Mouse (Mus musculus) lung, embryonic 16.5 days (tissue): ENCODE measurements around the gene Rbfox2. TPM values are rescaled to one million over a fixed set of nuclear protein-coding genes. Genes with fewer than 3 reads are reported as not detected.

ENCODE experiments used
- ATAC-seq: fragments of 200-750 bp; cut with Nextera tagmentation; 2 replicates; pipeline ENCODE4 v1.8.0; 2017; ENCODE audit warnings: low read depth, mild to moderate bottlenecking, moderate library complexity
- H3K27ac ChIP-seq: fragments of 300-500 bp; sonication (generic); 2 replicates; pipeline ENCODE4 v1.5.1; 2014; ENCODE audit warnings: mild to moderate bottlenecking, control low read depth, low read length
- H3K27me3 ChIP-seq: fragments of 300-500 bp; sonication (generic); 2 replicates; pipeline ENCODE4 v1.6.1; 2014; ENCODE audit warnings: low read depth, low read length, mixed read lengths; ENCODE audit not compliant: control insufficient read depth, insufficient read depth
- H3K36me3 ChIP-seq: fragments of 300-500 bp; sonication (generic); 2 replicates; pipeline ENCODE4 v1.6.1; 2014; ENCODE audit warnings: low read length; ENCODE audit not compliant: control insufficient read depth, insufficient read depth
- H3K4me1 ChIP-seq: fragments of 300-500 bp; sonication (generic); replicated peaks from 2 replicates; pipeline ENCODE4 v1.6.1; 2014; ENCODE audit warnings: low read length, mixed read lengths; ENCODE audit not compliant: control insufficient read depth, insufficient read depth
- H3K4me2 ChIP-seq: fragments of 300-500 bp; sonication (generic); 2 replicates; pipeline ENCODE4 v1.6.1; 2014; ENCODE audit warnings: low read depth, low read length, control low read depth
- H3K4me3 ChIP-seq: fragments of 300-500 bp; sonication (generic); 2 replicates; pipeline ENCODE4 v1.5.1; 2014; ENCODE audit warnings: mild to moderate bottlenecking, low read length, control low read depth
- H3K9ac ChIP-seq: fragments of 300-500 bp; sonication (generic); 2 replicates; pipeline ENCODE4 v1.6.1; 2014; ENCODE audit warnings: low read length, control low read depth
- H3K9me3 ChIP-seq: fragments of 300-500 bp; sonication (generic); 2 replicates; pipeline ENCODE4 v1.6.1; 2016; ENCODE audit warnings: low read length; ENCODE audit not compliant: control insufficient read depth
- WGBS: fragments of 180-500 bp; shearing (Covaris S2); extraction: QIAGEN DNeasy Blood & Tissue Kit; methylation state at CpG from one replicate; pipeline ENCODE4 v1.1.7; 2014; 5-methylcytosine and 5-hydroxymethylcytosine counted together
- polyA plus RNA-seq: library from polyadenylated mRNA; unstranded; fragments of >200 nt; fragmentation: Nextera tagmentation; extraction: Ambion mirVana; gene quantifications from 2 replicates; pipeline ENCODE4 v1.2.1, GENCODE M21; 2015

Rbfox2 gene
- polyA plus RNA-seq, 1 experiment from 2014 or later, result 41.9 TPM

DNA sequence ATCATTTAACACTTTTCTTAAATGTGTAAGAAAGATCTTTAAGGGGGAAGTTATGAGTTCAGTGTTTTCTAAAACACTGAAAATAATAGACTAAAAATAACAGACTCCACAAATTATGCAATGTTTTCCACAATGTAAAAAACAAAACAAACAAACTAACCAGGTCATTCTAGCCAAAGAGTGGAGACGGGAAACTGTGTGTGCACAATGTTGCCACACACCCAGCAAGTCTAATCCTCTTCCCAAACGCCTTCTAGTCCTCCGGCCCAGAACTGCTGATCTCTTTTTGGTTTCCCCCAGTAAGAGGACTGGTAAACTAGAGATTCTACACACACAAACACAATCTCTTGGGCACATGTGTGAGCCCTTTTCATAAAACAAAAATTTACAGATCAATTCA, 55.1 kb downstream of the Rbfox2 start:
- ATAC-seq, result no peak
- WGBS, result 66% methylated on average over 3 of the region's 3 CpGs
- Histone ChIP-seq H3K4me1 (peaks cover 9% of the 10 kb centered on the region), H3K4me3 (no peak overlapping the region), H3K36me3 (no peaks in the 10 kb centered on the region), H3K27ac (no peak overlapping the region), H3K4me2 (no peak overlapping the region), H3K27me3 (no peaks in the 10 kb centered on the region), H3K9me3 (no peaks in the 10 kb centered on the region), H3K9ac (no peak overlapping the region)

DNA sequence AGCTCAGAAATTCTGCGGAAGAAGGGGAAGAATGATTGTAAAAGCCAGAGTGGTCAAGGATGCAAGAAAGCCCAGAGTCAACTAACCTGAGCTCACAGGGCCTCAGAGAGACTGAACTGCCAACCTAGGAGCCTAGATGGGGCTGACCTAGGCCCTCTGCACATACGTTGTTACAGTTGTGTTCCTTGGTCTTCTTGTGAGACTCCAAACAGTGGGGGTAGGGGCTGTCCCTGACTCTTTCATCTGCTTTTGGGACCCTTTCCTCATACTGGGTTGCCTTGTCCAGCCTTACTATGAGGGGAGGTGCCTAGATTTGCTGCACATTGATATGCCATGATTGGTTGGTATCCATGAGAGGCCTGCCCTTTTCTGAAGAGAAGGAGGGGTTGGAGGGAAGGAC, 56.0 kb downstream of the Rbfox2 start:
- no peak overlapping the region for H3K27ac ChIP-seq
- no peak overlapping the region for H3K4me2 ChIP-seq
- no peak overlapping the region for H3K4me3 ChIP-seq
- H3K4me1 ChIP-seq, result peaks cover 14% of the 10 kb centered on the region
- no peaks in the 10 kb centered on the region for H3K36me3 ChIP-seq
- H3K9ac ChIP-seq, result no peak overlapping the region
- 89% methylated on average over 2 of the region's 2 CpGs for WGBS
- no peaks in the 10 kb centered on the region for H3K9me3 ChIP-seq
- H3K27me3 ChIP-seq, result no peaks in the 10 kb centered on the region
- no peak for ATAC-seq

DNA sequence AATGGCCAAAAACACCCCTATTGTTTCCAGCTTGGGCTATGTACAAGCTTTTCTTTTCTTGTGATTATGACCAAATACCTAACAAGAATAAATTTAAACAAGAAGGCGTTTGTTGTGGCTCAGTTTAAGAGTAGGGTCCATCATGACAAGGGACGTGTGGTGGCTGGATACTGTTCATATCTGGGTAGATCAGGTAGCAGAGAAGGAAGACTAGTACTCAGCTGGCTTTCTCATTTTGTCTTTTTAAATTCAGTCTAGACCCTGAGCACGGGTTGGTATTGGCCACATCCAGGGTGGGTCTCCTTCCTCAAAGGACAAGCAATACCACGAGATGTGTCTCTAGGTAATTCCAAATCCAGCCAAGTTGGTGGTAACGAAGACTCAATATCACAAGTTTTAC, 57.4 kb downstream of the Rbfox2 start:
- no peaks in the 10 kb centered on the region for H3K27me3 ChIP-seq
- no peaks in the 10 kb centered on the region for H3K36me3 ChIP-seq
- peaks cover 11% of the 10 kb centered on the region for H3K4me1 ChIP-seq
- no peak overlapping the region for H3K9ac ChIP-seq
- no peak overlapping the region for H3K4me2 ChIP-seq
- 83% methylated on average over 5 of the region's 5 CpGs for WGBS
- no peak overlapping the region for H3K4me3 ChIP-seq
- H3K27ac ChIP-seq, result no peak overlapping the region
- ATAC-seq, result no peak
- no peaks in the 10 kb centered on the region for H3K9me3 ChIP-seq

DNA sequence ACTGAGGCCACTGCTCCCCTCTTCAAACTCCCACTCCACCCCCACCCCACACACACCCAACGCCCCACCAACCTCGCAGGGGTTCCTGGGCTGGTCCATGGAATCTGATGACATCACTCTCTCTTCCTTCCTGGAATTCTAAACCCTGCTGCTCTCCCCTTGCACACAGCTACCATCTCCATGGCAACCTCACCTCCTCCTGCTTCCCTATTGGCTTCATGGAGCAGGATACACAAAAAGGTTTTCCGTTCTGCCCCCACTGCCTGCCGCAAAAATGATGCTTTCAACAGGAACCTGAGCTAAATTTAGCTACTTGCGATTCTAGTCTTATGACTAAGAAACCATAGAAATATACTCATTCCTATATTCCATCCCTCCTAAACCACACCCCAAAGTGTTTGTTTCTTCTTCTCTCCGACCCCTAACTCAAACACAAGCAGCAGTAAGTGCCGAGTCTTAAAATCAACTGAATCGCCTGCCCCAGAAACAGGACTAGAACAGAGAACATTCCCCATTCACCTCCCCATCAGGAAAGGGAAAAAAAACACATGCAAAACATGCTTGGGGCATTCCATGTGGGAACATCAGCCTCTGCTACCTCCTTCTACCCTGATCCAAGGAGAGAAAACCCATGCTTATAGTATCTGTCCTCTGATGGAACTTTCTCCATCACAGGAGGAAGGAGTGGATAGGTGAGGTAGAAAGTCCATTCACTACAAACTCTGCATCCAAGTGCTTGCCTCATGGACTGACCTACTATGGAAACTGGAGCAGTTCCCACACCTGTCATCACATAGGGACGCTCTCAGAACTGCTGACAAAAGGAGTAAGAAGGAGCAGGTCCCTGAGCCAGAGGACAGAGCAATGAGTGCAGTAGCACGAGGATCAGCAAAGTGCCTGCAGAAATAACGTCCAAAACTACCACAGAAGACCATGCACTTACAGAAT, 61.1 kb downstream of the Rbfox2 start:
- 7% methylated on average over 11 of the region's 11 CpGs for WGBS
- H3K9ac ChIP-seq, result no peak overlapping the region; the same call in 1 of the 2 replicates
- H3K4me1 ChIP-seq, result peaks cover 7% of the 10 kb centered on the region
- H3K4me2 ChIP-seq, result 0 out of 2 replicates have a peak overlapping the region, but pooled peaks have one; percentile 1
- no peaks in the 10 kb centered on the region for H3K36me3 ChIP-seq
- peak; percentile 87 for ATAC-seq
- H3K4me3 ChIP-seq, result no peak overlapping the region
- peak overlapping the region; percentile 17; the same call in 1 of the 2 replicates for H3K27ac ChIP-seq
- H3K9me3 ChIP-seq, result no peaks in the 10 kb centered on the region
- no peaks in the 10 kb centered on the region for H3K27me3 ChIP-seq

DNA sequence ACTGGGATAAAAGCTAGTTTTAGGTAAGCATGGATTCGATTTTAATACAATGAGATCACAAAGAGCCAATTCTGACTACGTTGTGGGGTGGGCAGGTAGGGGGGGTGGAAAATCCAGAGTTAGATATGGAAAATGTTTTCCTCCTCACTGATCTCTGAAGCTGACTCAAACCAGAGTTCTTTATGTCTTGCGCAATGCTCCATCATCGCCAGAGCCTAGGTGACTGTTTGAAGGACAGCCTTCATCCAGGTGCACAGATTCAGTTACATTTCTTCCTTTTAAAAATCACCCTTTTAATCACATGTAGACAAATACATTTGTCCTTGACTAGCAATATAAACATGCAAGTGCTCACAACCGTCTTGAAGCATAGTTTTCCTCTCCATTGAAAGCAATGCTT, 62.2 kb downstream of the Rbfox2 start:
- no peak overlapping the region for H3K4me3 ChIP-seq
- H3K27me3 ChIP-seq, result no peaks in the 10 kb centered on the region
- H3K9me3 ChIP-seq, result no peaks in the 10 kb centered on the region
- H3K4me2 ChIP-seq, result no peak overlapping the region
- H3K36me3 ChIP-seq, result no peaks in the 10 kb centered on the region
- no peak for ATAC-seq
- H3K27ac ChIP-seq, result no peak overlapping the region
- peaks cover 7% of the 10 kb centered on the region for H3K4me1 ChIP-seq
- 60% methylated on average over 5 of the region's 5 CpGs for WGBS
- no peak overlapping the region for H3K9ac ChIP-seq

DNA sequence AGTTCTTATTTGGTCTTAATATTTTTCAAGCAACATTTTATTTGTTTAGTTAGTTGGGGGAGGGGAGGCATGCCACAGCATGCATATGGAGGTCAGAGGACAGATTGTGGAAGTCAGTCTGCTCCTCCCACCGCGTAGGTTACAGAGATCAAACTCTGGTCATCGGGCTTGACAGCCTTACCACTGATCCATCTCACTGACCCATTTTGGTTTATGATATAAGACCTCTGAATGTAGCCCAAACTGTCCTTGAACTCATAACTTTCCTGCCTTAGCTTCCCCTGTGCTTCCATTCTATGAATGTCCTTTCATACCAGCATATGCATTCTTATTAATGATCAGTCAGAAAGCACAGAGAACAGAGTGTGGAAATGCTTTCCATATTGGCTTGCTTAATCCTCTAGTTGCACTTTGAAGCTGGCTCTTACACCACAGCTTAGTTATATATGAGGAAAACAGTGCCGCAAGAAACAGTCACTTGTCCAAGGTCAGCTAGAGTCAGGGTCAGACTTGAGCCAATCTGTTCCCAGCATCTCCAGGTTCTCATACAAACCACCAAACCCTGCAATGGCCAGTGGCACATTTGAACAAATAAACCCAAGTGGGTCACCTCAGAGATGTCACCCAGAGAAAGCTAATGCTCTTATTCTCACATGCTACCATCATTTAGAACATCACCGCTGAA, 62.8 kb downstream of the Rbfox2 start:
- no peak overlapping the region for H3K27ac ChIP-seq
- ATAC-seq, result no peak
- 85% methylated on average over 5 of the region's 5 CpGs for WGBS
- H3K9me3 ChIP-seq, result no peaks in the 10 kb centered on the region
- H3K36me3 ChIP-seq, result no peaks in the 10 kb centered on the region
- no peak overlapping the region for H3K4me3 ChIP-seq
- no peak overlapping the region for H3K9ac ChIP-seq
- H3K4me2 ChIP-seq, result no peak overlapping the region
- H3K4me1 ChIP-seq, result peaks cover 7% of the 10 kb centered on the region
- no peaks in the 10 kb centered on the region for H3K27me3 ChIP-seq

DNA sequence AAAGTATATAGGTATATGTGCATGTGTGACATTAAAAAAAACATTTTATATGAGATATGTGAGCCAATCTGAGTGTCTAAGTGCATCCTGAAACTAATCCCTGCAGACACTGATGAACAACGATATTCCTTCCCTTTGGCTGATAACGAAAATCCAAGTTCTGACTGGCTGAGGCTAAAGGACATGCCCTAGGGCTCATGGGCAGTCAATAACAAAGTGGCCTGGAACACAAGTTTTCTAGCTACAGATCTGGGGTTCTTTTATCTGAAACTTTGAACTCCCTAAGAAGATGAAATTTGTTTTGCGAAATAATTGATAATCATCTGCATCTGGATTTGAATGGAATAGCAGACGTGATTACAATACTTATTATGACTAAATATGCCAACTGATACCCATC, 66.2 kb downstream of the Rbfox2 start:
- H3K4me3 ChIP-seq, result no peak overlapping the region
- 78% methylated on average over 4 of the region's 4 CpGs for WGBS
- no peak overlapping the region for H3K4me2 ChIP-seq
- no peaks in the 10 kb centered on the region for H3K9me3 ChIP-seq
- no peaks in the 10 kb centered on the region for H3K27me3 ChIP-seq
- no peak overlapping the region for H3K27ac ChIP-seq
- H3K9ac ChIP-seq, result no peak overlapping the region
- ATAC-seq, result no peak
- H3K36me3 ChIP-seq, result no peaks in the 10 kb centered on the region
- peaks cover 12% of the 10 kb centered on the region for H3K4me1 ChIP-seq

DNA sequence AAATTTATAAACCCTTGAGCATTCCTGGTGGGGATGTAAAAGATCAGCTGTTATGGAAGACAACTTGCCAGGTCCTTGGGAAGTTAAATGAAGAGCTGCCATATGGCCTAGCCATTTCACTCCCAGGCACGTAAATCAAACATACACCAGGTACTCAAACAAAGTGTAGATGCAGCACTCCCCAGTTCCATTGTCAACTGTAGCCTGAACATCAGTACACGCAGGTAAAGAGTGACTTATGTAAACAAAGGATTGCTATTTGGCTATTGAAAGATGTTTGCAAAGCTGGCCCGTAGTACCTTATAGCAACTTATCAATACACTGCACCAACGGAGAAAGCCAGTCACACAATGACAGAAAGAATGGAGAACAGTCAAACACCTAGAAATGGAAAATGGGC, 67.2 kb downstream of the Rbfox2 start:
- H3K9me3 ChIP-seq, result no peaks in the 10 kb centered on the region
- H3K4me3 ChIP-seq, result no peak overlapping the region
- H3K27ac ChIP-seq, result no peak overlapping the region
- H3K36me3 ChIP-seq, result no peaks in the 10 kb centered on the region
- no peak overlapping the region for H3K4me2 ChIP-seq
- peaks cover 11% of the 10 kb centered on the region for H3K4me1 ChIP-seq
- no peak for ATAC-seq
- H3K9ac ChIP-seq, result no peak overlapping the region
- H3K27me3 ChIP-seq, result no peaks in the 10 kb centered on the region
- WGBS, result 52% methylated on average over 4 of the region's 4 CpGs

DNA sequence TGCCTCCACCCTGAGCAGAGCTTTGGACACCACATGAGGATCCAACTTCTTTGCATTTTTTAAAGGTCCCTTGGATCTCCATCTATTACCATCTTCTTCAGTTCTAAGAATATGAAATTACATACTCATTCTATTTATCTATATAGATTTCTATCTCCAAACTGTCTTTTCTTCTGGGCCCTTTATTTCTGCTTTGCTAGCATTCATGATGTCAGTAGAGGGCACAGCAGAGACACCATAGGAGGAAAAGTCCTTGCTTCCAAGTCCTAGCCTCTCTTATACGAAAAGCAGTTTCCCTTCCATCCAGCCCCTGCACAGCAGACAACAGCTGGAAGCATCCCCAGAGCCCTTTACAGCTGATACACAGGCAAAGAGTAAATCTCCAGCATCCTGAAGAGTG, 69.1 kb downstream of the Rbfox2 start:
- Histone ChIP-seq H3K36me3 (no peaks in the 10 kb centered on the region), H3K9ac (no peak overlapping the region), H3K4me3 (no peak overlapping the region), H3K27me3 (no peaks in the 10 kb centered on the region), H3K9me3 (no peaks in the 10 kb centered on the region), H3K4me1 (peaks cover 20% of the 10 kb centered on the region), H3K4me2 (no peak overlapping the region), H3K27ac (no peak overlapping the region)
- WGBS, result 55% methylated on average over 1 of the region's 1 CpGs
- no peak for ATAC-seq
